Mouse (Mus musculus) G1E (cell line): Measurements from ENCODE around the gene 1810049J17Rik.

Source experiments
- CTCF ChIP-seq: IDR thresholded peaks from 2 replicates; pipeline ENCODE4 v1.5.1; 2012; ENCODE audit warnings: low read depth, low read length, inconsistent platforms, mixed read lengths
- TAL1 ChIP-seq: conservative IDR thresholded peaks from 2 replicates; pipeline ENCODE4 v1.6.1; 2012; ENCODE audit warnings: low read depth, low read length, inconsistent platforms, mixed read lengths

GRCm38 (mm10) chr15:12321788-12322621 is at the start of gene 1810049J17Rik:
- no peak for TF ChIP-seq CTCF
- no peak for TF ChIP-seq TAL1
